Mouse (Mus musculus) limb, embryonic 14.5 days (tissue): Measurements from ENCODE around the gene Fam76b. TPM values are rescaled to one million over a fixed set of nuclear protein-coding genes. Genes with fewer than 3 reads are reported as not detected.

Experiments used
- ATAC-seq: fragments of 200-750 bp; cut with Nextera tagmentation; 2 replicates; pipeline ENCODE4 v1.8.0; 2017; ENCODE audit warnings: low read depth, moderate number of reproducible peaks, moderate TSS enrichment; ENCODE audit not compliant: low FRiP score
- DNase-seq: peaks from one replicate; pipeline ENCODE4 v3.0.0-alpha.2; 2015; ENCODE audit warnings: low spot score
- H3K27ac ChIP-seq: fragments of 300-500 bp; sonication (generic); replicated peaks from 2 replicates; pipeline ENCODE4 v1.5.1; 2014; ENCODE audit warnings: low read depth, mild to moderate bottlenecking, low read length, moderate library complexity, mixed read lengths
- H3K27me3 ChIP-seq: fragments of 300-500 bp; sonication (generic); 2 replicates; pipeline ENCODE4 v1.6.1; 2014; ENCODE audit warnings: low read length, mixed read lengths; ENCODE audit not compliant: control insufficient read depth, insufficient read depth
- H3K36me3 ChIP-seq: fragments of 300-500 bp; sonication (generic); 2 replicates; pipeline ENCODE4 v1.6.1; 2014; ENCODE audit warnings: mild to moderate bottlenecking, low read length, moderate library complexity, mixed read lengths; ENCODE audit not compliant: control insufficient read depth, insufficient read depth
- H3K4me1 ChIP-seq: fragments of 300-500 bp; sonication (generic); 2 replicates; pipeline ENCODE4 v1.6.1; 2014; ENCODE audit warnings: antibody characterized with exemption, low read length, mixed read lengths; ENCODE audit not compliant: control insufficient read depth, insufficient read depth
- H3K4me2 ChIP-seq: fragments of 300-500 bp; sonication (generic); replicated peaks from 2 replicates; pipeline ENCODE4 v1.6.1; 2014; ENCODE audit warnings: low read depth, mild to moderate bottlenecking, low read length, moderate library complexity; ENCODE audit not compliant: severe bottlenecking
- H3K4me3 ChIP-seq: fragments of 300-500 bp; sonication (generic); replicated peaks from 2 replicates; pipeline ENCODE4 v1.5.1; 2014; ENCODE audit warnings: low read length
- H3K9ac ChIP-seq: fragments of 300-500 bp; sonication (generic); 2 replicates; pipeline ENCODE4 v1.6.1; 2014; ENCODE audit warnings: mild to moderate bottlenecking, low read depth, low read length, moderate library complexity; ENCODE audit not compliant: severe bottlenecking
- H3K9me3 ChIP-seq: fragments of 300-500 bp; sonication (generic); 2 replicates; pipeline ENCODE4 v1.6.1; 2016; ENCODE audit warnings: low read length; ENCODE audit not compliant: control insufficient read depth
- POLR2A ChIP-seq: fragments of 200-500 bp; IDR thresholded peaks from 2 replicates; pipeline ENCODE4 v1.8.0; 2012; ENCODE audit warnings: inconsistent platforms, mild to moderate bottlenecking, moderate library complexity, borderline replicate concordance; ENCODE audit not compliant: insufficient read depth, insufficient read length; ENCODE audit errors: extremely low read depth
- WGBS: fragments of 180-500 bp; shearing (Covaris S2); extraction: QIAGEN DNeasy Blood & Tissue Kit; methylation state at CpG from one replicate; pipeline ENCODE4 v1.1.7; 2014; 5-methylcytosine and 5-hydroxymethylcytosine counted together
- polyA plus RNA-seq, 2 experiments: library from polyadenylated mRNA; depleted of rRNA in 1 of 2; stranded (reverse) in 1 of 2; unstranded in 1 of 2; fragments of >200 nt; fragmentation: Nextera tagmentation in 1 of 2; extraction: Ambion mirVana in 1 of 2; gene quantifications; 2 replicates each; pipeline versions ENCODE4 v1.2.1 to v1.2.3; 2012 to 2014

Fam76b gene
- polyA plus RNA-seq, 2 experiments, result 24.2 to 34.6 TPM

DNA sequence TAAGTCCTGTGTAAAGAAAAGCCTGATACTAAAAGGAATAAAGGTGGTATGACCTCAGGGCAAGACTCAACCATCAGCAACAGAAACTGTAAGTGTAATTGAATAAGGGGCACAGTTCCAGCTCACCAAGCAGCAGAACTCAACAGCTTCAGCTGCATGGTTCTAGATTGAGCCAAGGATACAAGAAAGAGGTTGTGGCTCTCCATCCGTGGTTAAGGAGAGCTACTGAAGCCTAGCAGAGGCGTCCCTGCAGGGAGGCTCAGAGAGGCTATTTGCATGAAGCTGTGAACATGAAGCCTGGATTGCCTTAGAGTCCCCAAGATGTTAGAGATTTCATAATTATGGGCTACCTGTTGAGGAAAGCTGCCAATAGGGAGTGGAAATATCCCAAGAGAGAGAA, 40.1 kb downstream of the Fam76b start:
- 59% methylated on average over 2 of the region's 2 CpGs for WGBS
- Histone ChIP-seq H3K36me3 (no peaks in the 10 kb centered on the region), H3K27me3 (no peaks in the 10 kb centered on the region), H3K4me1 (no peaks in the 10 kb centered on the region), H3K9me3 (no peaks in the 10 kb centered on the region), H3K4me3 (no peak overlapping the region), H3K27ac (no peak overlapping the region), H3K4me2 (no peak overlapping the region), H3K9ac (no peak overlapping the region)
- TF ChIP-seq POLR2A, result no peak
- ATAC-seq, result no peak
- no peak for DNase-seq

GRCm38 (mm10) chr9:13871631-13872030, 44.1 kb downstream of the Fam76b start:
- 83% methylated on average over 7 of the region's 7 CpGs for WGBS
- H3K9ac ChIP-seq, result no peak overlapping the region
- DNase-seq, result no peak

DNA sequence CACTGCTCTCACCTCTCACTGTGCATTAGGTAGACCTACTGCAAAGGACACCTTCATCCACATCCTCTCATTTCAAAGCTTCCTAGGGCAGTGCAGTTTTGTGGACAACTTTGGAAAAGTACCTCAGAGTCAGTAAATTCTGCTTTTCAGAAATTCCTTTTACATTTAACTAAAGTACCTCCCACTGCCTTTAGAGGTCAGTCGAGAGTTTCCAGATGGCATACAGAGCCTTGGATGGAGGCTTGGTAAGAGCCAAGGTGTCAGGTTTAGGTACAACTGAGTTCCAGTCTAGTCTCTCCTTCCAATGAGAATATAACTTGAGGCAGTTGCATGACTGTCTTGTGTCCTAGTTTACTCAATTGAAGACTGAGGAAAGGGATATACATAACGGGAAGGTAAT, 46.8 kb downstream of the Fam76b start:
- WGBS, result 47% methylated on average over 2 of the region's 2 CpGs
- no peak for TF ChIP-seq POLR2A
- Histone ChIP-seq H3K4me3 (no peak overlapping the region), H3K4me1 (no peaks in the 10 kb centered on the region), H3K4me2 (no peak overlapping the region), H3K36me3 (no peaks in the 10 kb centered on the region), H3K9me3 (no peaks in the 10 kb centered on the region), H3K9ac (no peak overlapping the region), H3K27me3 (no peaks in the 10 kb centered on the region), H3K27ac (no peak overlapping the region)
- ATAC-seq (no peak), DNase-seq (peak; percentile 25)

More at GRCm38 (mm10) chr9:13871631-13872030, 44.1 kb downstream of the Fam76b start:
- Histone ChIP-seq H3K36me3 (no peaks in the 10 kb centered on the region), H3K4me3 (no peak overlapping the region), H3K27me3 (no peaks in the 10 kb centered on the region), H3K27ac (no peak overlapping the region), H3K4me1 (no peaks in the 10 kb centered on the region), H3K9me3 (no peaks in the 10 kb centered on the region), H3K4me2 (no peak overlapping the region)
- no peak for ATAC-seq
- no peak for TF ChIP-seq POLR2A

GRCm38 (mm10) chr9:13875340-13875739, 47.8 kb downstream of the Fam76b start:
- DNase-seq, result peak; percentile 49
- no peaks in the 10 kb centered on the region for H3K27me3 ChIP-seq
- TF ChIP-seq POLR2A, result no peak
- no peaks in the 10 kb centered on the region for H3K4me1 ChIP-seq
- H3K4me2 ChIP-seq, result no peak overlapping the region
- H3K9me3 ChIP-seq, result no peaks in the 10 kb centered on the region
- no peaks in the 10 kb centered on the region for H3K36me3 ChIP-seq
- WGBS, result 54% methylated on average over 2 of the region's 2 CpGs
- no peak overlapping the region for H3K27ac ChIP-seq
- no peak overlapping the region for H3K9ac ChIP-seq
- no peak for ATAC-seq
- no peak overlapping the region for H3K4me3 ChIP-seq

DNA sequence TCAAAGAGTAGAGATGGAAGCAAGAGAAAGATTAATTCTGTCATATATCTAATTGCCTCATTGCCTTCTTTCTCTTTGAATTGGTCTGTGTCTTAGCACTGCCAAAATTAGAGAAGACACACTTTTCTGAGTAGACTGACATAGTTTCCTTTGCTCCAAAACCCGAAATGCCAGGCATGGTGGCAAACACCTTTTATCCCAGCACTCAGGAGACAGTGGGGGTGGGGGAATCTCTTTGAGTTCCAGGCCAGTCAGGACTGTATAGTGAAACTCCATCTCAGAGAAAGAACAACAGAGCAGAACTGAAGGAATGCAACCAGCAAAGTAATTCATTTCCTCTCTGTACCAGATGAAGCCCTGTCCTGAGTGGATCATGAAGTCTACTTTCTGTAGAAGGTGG, 53.2 kb downstream of the Fam76b start:
- Histone ChIP-seq H3K4me2 (no peak overlapping the region), H3K27ac (no peak overlapping the region), H3K36me3 (no peaks in the 10 kb centered on the region), H3K4me1 (no peaks in the 10 kb centered on the region), H3K27me3 (no peaks in the 10 kb centered on the region), H3K4me3 (no peak overlapping the region), H3K9me3 (no peaks in the 10 kb centered on the region), H3K9ac (no peak overlapping the region)
- ATAC-seq (no peak), DNase-seq (no peak)
- TF ChIP-seq POLR2A, result no peak
- WGBS, result 28% methylated on average over 1 of the region's 1 CpGs

- DNase-seq (no peak), ATAC-seq (no peak)
- no peak overlapping the region for H3K4me2 ChIP-seq
- TF ChIP-seq POLR2A, result no peak
- H3K27ac ChIP-seq, result no peak overlapping the region
- H3K36me3 ChIP-seq, result no peaks in the 10 kb centered on the region
- no peak overlapping the region for H3K4me3 ChIP-seq
- no peaks in the 10 kb centered on the region for H3K27me3 ChIP-seq
- WGBS, result 10% methylated on average over 2 of the region's 2 CpGs
- no peaks in the 10 kb centered on the region for H3K9me3 ChIP-seq
- no peak overlapping the region for H3K9ac ChIP-seq
- no peaks in the 10 kb centered on the region for H3K4me1 ChIP-seq
These were observed 55.0 kb downstream of the Fam76b start for GRCm38 (mm10) chr9:13882478-13882877.
